Mouse (Mus musculus): ENCODE data around the gene Ptbp1. TPM values are rescaled to one million over a fixed set of nuclear protein-coding genes. Genes with fewer than 3 reads are reported as not detected.

Gene Ptbp1
- polyA plus RNA-seq, 1 experiment from 2014 or later = 302 TPM

DNA sequence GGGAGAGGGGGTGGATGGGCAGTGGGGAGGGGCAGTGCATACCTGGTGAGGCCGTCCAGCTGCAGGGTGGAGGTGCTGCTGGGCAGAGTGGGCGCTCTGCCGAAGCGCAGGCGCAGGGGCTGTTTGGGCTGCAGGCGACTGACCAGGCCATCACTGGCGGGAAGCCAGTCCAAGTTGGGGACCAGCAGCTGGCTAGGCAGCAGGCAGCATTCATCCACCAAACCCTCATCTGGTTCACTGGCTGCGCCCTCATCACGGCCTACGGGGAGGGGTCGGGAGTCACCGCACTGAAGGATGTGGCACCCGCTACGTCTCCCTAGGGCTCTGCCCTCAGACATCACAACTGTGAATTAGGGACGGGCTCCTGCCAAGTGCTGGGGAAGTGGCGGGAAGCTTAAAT lies 42.1 kb downstream of the Ptbp1 start:
- WGBS = 89% methylated on average over 16 of the region's 16 CpGs

DNA sequence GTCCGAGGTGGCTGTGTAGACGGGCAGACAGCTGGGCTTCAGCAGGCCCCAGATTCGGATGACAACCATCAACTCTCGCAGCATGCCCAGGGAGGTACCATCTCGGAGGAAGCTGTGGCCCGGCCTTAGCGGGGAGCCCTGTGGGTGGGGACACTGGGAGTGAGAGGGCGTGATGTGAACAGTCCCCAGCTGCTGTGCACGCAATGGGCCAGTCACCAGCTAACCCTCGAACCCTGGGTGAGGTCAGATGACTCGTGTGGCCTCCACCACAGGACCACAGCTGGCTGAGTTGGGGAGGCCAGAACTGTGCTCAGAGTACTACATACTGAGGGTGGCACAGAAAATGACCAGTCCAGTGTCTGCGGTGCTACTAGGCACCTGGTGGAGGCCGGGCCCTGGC lies 42.6 kb downstream of the Ptbp1 start:
- Histone ChIP-seq H3K4me2 (ENCODE audit: low read depth, low read length) (no peak overlapping the region), H3K36me3 (ENCODE audit: control insufficient read depth, insufficient read depth, low read length) (peaks cover 16% of the 10 kb centered on the region), H3K27me3 (replicated peaks; ENCODE audit: control insufficient read depth, insufficient read depth, low read length) (no peaks in the 10 kb centered on the region), H3K27ac (ENCODE audit: low read length) (no peak overlapping the region), H3K4me1 (ENCODE audit: control insufficient read depth, insufficient read depth, low read length) (peaks cover 12% of the 10 kb centered on the region), H3K9ac (ENCODE audit: low read depth, low read length) (no peak overlapping the region), H3K9me3 (ENCODE audit: control insufficient read depth, low read length) (no peaks in the 10 kb centered on the region), H3K4me3 (ENCODE audit: low read length) (no peak overlapping the region)
- ATAC-seq = 0 out of 2 replicates have a peak, but pooled peaks have one; percentile 2
- WGBS = 81% methylated on average over 13 of the region's 13 CpGs

More for the DNA sequence above, 42.1 kb downstream of the Ptbp1 start:
- peaks cover 12% of the 10 kb centered on the region for H3K4me1 ChIP-seq (ENCODE audit: control insufficient read depth, insufficient read depth, low read length)
- no peaks in the 10 kb centered on the region for H3K9me3 ChIP-seq (ENCODE audit: control insufficient read depth, low read length)
- no peak overlapping the region for H3K4me3 ChIP-seq (ENCODE audit: low read length)
- H3K9ac ChIP-seq (ENCODE audit: low read depth, low read length) = no peak overlapping the region
- peaks cover 16% of the 10 kb centered on the region for H3K36me3 ChIP-seq (ENCODE audit: control insufficient read depth, insufficient read depth, low read length)
- H3K27me3 ChIP-seq (replicated peaks; ENCODE audit: control insufficient read depth, insufficient read depth, low read length) = no peaks in the 10 kb centered on the region
- no peak overlapping the region for H3K4me2 ChIP-seq (ENCODE audit: low read depth, low read length)
- ATAC-seq = no peak
- H3K27ac ChIP-seq (ENCODE audit: low read length) = no peak overlapping the region

DNA sequence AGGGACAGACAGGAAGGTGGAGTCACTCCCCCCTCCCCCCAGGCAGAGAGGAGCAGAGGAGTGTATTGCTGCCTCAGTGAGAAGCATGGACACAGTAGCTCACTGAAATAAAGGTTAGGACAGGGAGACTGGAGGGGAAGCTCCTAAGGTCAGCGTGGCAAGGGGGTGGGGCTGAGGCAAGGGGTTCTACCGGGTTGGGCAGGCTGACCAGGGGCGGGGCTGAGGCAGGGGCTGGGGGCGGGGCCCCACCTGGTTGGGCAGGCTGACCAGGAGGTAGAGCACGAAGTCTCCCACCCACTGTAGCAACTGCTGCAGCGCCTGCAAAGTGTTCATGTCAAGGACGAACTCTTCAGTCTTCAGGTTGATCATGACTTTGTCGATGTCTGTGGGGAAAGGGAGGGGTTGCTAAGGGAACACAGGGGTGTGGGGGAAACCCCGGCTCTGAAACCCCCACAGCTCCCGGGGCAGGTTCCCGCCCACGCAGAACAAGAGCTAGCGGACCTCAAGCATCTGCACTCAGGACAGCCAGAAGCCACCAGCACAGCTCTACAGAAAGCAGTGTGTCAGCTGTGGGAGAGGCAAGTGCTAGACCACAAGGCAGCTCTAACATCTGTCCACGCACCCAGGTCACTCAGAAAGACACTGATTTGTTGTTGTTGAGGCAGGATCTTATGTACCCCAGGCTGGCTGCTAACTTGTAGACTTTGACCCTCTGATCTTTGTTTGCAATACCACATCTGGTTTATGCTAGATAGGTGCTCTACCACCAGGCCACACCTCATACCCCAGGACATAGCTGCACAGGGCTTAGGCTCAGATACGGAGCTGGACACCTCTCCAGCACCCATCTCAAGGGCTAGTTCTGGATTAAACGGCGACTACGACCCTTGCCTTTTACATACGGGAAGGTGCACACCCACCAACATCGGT lies 43.4 kb downstream of the Ptbp1 start:
- peaks cover 16% of the 10 kb centered on the region for H3K36me3 ChIP-seq (ENCODE audit: control insufficient read depth, insufficient read depth, low read length)
- H3K27me3 ChIP-seq (replicated peaks; ENCODE audit: control insufficient read depth, insufficient read depth, low read length) = no peaks in the 10 kb centered on the region
- no peaks in the 10 kb centered on the region for H3K9me3 ChIP-seq (ENCODE audit: control insufficient read depth, low read length)
- 0 out of 2 replicates have a peak overlapping the region, but pooled peaks have one; percentile 38 for H3K9ac ChIP-seq (ENCODE audit: low read depth, low read length)
- H3K4me3 ChIP-seq (ENCODE audit: low read length) = no peak overlapping the region
- peak; percentile 60 for ATAC-seq
- no peak overlapping the region for H3K27ac ChIP-seq (ENCODE audit: low read length)
- 45% methylated on average over 20 of the region's 20 CpGs for WGBS
- no peak overlapping the region for H3K4me2 ChIP-seq (ENCODE audit: low read depth, low read length)
- peaks cover 12% of the 10 kb centered on the region for H3K4me1 ChIP-seq (ENCODE audit: control insufficient read depth, insufficient read depth, low read length)

DNA sequence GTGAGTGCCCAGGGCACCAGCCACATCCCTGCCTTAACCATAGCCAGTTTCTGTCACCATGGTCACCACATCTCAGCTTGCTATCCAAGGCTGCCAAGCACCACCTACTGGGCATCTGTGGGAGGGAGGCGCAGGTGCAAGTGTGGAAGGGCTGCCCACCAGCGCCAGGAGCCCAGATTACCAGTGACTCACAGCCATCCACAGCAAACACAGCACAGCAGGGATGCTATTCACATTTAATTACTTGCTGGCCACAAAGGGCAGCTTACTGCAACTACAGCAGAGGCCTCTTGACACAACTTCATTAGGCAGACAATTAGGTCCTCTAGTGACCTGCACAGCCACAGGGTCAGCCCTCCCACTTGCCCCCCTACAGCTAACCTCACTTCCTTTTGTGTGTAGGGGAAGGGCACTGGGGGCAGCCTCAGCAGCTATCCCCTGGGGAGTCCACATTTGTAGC lies 46.8 kb downstream of the Ptbp1 start:
- Histone ChIP-seq H3K27me3 (replicated peaks; ENCODE audit: control insufficient read depth, insufficient read depth, low read length) (no peaks in the 10 kb centered on the region), H3K27ac (ENCODE audit: low read length) (no peak overlapping the region), H3K4me3 (ENCODE audit: low read length) (no peak overlapping the region), H3K9me3 (ENCODE audit: control insufficient read depth, low read length) (no peaks in the 10 kb centered on the region), H3K4me2 (ENCODE audit: low read depth, low read length) (no peak overlapping the region), H3K36me3 (ENCODE audit: control insufficient read depth, insufficient read depth, low read length) (peaks cover 18% of the 10 kb centered on the region), H3K4me1 (ENCODE audit: control insufficient read depth, insufficient read depth, low read length) (peaks cover 12% of the 10 kb centered on the region), H3K9ac (ENCODE audit: low read depth, low read length) (no peak overlapping the region)
- no peak for ATAC-seq
- WGBS = 71% methylated on average over 2 of the region's 2 CpGs

DNA sequence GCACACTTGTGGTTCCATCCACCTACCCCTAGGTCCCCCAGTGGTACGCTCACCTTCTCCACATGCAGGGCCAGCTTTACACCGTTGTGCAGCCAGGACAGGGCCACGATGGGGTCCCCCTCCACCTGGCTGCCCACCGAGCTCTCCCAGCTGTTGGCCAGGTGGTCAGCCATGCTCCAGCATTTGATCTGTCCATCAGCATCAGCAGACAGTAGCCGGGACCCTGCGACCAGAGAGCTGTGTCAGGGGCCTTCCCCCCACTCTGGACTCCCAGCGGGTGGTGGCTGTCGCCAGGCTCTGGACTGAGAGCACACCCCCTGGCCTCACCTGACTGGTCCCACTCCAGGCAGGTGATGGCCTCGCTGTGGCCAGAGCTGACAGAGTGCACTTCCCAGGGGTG lies 52.5 kb downstream of the Ptbp1 start:
- Histone ChIP-seq H3K4me3 (ENCODE audit: low read length) (no peak overlapping the region), H3K27ac (ENCODE audit: low read length) (no peak overlapping the region), H3K9me3 (ENCODE audit: control insufficient read depth, low read length) (no peaks in the 10 kb centered on the region), H3K9ac (ENCODE audit: low read depth, low read length) (no peak overlapping the region), H3K36me3 (ENCODE audit: control insufficient read depth, insufficient read depth, low read length) (peaks cover 20% of the 10 kb centered on the region), H3K27me3 (replicated peaks; ENCODE audit: control insufficient read depth, insufficient read depth, low read length) (no peaks in the 10 kb centered on the region), H3K4me1 (ENCODE audit: control insufficient read depth, insufficient read depth, low read length) (peaks cover 3% of the 10 kb centered on the region; the same call in 1 of the 2 replicates), H3K4me2 (ENCODE audit: low read depth, low read length) (no peak overlapping the region)
- WGBS = 95% methylated on average over 9 of the region's 9 CpGs
- no peak for ATAC-seq

DNA sequence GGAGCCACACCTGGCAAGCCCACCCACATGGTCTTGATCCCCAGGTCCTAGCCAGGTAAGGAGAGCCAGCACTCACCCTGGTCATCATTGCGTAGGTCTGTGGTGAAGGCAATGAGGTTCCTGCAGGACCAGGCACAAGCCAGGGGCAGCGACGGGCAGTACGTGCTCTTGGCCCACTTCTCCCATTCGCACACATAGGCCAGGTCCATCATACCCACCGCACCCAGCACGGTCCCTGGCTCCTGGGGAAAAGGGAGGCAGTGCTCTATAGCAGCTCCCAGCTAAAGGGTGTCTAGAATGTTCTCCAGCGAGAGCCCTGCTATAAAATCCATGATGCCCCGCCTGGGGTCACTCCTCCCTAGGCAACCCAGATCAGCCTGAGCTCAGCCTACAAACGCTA lies 53.2 kb downstream of the Ptbp1 start:
- Histone ChIP-seq H3K27ac (ENCODE audit: low read length) (no peak overlapping the region), H3K9ac (ENCODE audit: low read depth, low read length) (no peak overlapping the region; the same call in 1 of the 2 replicates), H3K36me3 (ENCODE audit: control insufficient read depth, insufficient read depth, low read length) (peaks cover 20% of the 10 kb centered on the region), H3K4me2 (ENCODE audit: low read depth, low read length) (no peak overlapping the region), H3K4me1 (ENCODE audit: control insufficient read depth, insufficient read depth, low read length) (peaks cover 3% of the 10 kb centered on the region; the same call in 1 of the 2 replicates), H3K9me3 (ENCODE audit: control insufficient read depth, low read length) (no peaks in the 10 kb centered on the region), H3K27me3 (replicated peaks; ENCODE audit: control insufficient read depth, insufficient read depth, low read length) (no peaks in the 10 kb centered on the region), H3K4me3 (ENCODE audit: low read length) (no peak overlapping the region)
- no peak for ATAC-seq
- WGBS = 91% methylated on average over 10 of the region's 10 CpGs

DNA sequence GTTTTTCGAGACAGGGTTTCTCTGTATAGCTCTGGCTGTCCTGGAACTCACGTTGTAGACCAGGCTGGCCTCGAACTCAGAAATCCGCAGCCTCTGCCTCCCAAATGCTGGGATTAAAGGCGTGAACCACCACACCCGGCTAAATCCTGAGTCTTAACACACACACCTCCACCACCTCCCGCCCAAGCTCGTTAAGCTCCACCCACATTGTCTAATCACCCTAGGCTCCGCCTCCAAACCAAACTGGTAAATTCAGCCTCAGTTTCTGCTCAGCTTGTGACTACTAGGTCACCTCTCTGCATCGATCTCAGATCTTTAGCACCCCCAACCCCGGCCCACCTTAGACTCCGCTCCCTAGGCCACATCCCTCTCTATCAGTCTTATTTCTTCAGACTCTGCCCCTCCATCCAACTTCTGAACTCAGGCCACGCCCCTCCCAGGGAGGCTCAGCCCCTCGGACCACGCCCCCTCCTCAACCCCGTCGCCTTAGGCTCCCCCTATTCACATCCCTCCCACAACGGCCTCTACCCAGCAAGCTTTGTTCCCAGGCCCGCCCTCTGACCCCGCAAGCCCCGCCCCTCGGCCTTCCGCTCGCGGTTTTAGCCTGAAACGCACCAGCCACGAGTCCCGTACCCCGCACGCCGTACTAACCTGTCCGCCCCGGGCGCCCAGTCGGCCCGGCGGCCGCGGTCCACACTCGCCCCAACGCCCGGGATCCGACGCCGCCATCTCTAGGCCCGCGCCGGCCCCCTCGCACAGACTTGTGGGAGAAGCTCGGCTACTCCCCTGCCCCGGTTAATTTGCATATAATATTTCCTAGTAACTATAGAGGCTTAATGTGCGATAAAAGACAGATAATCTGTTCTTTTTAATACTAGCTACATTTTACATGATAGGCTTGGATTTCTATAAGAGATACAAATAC lies 54.2 kb downstream of the Ptbp1 start, which contains the start of gene Med16:
TSS of gene Med16 (minus strand) at position 757 of the 925 bp plus-strand sequence.
- H3K36me3 ChIP-seq (ENCODE audit: control insufficient read depth, insufficient read depth, low read length) = peaks cover 20% of the 10 kb centered on the region

DNA sequence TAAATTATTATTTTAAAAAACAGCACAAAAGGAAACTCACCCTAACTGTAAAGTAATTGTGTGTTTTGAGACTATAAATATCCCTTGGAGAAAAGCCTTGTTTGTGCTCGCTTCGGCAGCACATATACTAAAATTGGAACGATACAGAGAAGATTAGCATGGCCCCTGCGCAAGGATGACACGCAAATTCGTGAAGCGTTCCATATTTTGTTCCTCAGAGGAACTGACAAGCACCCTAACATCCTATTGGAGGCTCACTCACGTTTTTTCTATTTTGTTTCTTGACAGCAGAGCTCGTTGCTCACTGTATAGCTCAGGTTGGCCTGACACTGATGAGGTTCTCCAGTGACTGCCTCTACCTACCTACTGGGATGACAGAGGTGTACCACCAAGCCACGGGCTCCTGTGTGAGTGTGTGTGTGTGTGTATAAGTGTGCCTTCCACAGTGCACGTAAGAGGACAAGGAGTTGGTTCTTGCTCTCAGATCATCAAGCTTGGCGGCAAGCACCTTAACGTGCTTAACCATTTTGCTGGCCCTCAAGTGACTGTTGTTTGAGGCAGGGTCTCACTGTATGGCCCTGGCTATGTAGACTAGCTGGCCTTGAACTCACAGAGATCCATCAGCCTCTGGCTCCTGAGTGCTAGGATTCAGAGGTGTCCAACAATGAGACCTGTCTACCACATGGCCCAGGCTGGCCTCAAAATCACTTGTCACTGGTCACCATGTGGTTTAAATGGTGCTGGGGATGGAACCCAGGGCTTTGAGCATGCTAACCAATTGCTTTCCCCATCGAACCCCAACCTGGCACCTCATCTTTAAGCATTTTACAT lies 55.1 kb downstream of the Ptbp1 start:
- H3K9ac ChIP-seq (ENCODE audit: low read depth, low read length) = no peak overlapping the region
- peak overlapping the region; percentile 21 for H3K27ac ChIP-seq (ENCODE audit: low read length)
- H3K4me1 ChIP-seq (ENCODE audit: control insufficient read depth, insufficient read depth, low read length) = peaks cover 8% of the 10 kb centered on the region
- WGBS = 20% methylated on average over 14 of the region's 14 CpGs
- H3K4me2 ChIP-seq (ENCODE audit: low read depth, low read length) = no peak overlapping the region
- ATAC-seq = peak; percentile 61
- no peaks in the 10 kb centered on the region for H3K9me3 ChIP-seq (ENCODE audit: control insufficient read depth, low read length)
- peaks cover 20% of the 10 kb centered on the region for H3K36me3 ChIP-seq (ENCODE audit: control insufficient read depth, insufficient read depth, low read length)
- H3K27me3 ChIP-seq (replicated peaks; ENCODE audit: control insufficient read depth, insufficient read depth, low read length) = no peaks in the 10 kb centered on the region
- 0 out of 2 replicates have a peak overlapping the region, but pooled peaks have one; percentile 0 for H3K4me3 ChIP-seq (ENCODE audit: low read length)

More for the DNA sequence above, 54.2 kb downstream of the Ptbp1 start, which contains the start of gene Med16:
- H3K4me1 ChIP-seq (ENCODE audit: control insufficient read depth, insufficient read depth, low read length) = peaks cover 3% of the 10 kb centered on the region; the same call in 1 of the 2 replicates
- ATAC-seq = peak; percentile 96
- WGBS = 1% methylated on average over 52 of the region's 52 CpGs
- H3K4me2 ChIP-seq (ENCODE audit: low read depth, low read length) = peak within 1 kb of the TSS; percentile 62
- H3K27ac ChIP-seq (ENCODE audit: low read length) = peak within 1 kb of the TSS; percentile 97
- H3K9me3 ChIP-seq (ENCODE audit: control insufficient read depth, low read length) = no peaks in the 10 kb centered on the region
- H3K9ac ChIP-seq (ENCODE audit: low read depth, low read length) = peak within 1 kb of the TSS; percentile 97
- peak within 1 kb of the TSS; percentile 84 for H3K4me3 ChIP-seq (ENCODE audit: low read length)
- no peaks in the 10 kb centered on the region for H3K27me3 ChIP-seq (replicated peaks; ENCODE audit: control insufficient read depth, insufficient read depth, low read length)

Measured in intestine, embryonic 16.5 days (tissue).